Mouse (Mus musculus) liver, embryonic 16.5 days (tissue): ENCODE measurements around the gene U2af1l4. TPM values are rescaled to one million over a fixed set of nuclear protein-coding genes. Genes with fewer than 3 reads are reported as not detected.

Experiments
- ATAC-seq: fragments of 200-750 bp; cut with Nextera tagmentation; 2 replicates; pipeline ENCODE4 v1.8.0; 2017; ENCODE audit warnings: low read depth, mild to moderate bottlenecking, moderate number of reproducible peaks, moderate library complexity
- H3K27ac ChIP-seq: fragments of 300-500 bp; sonication (generic); 2 replicates; pipeline ENCODE4 v1.5.1; 2014; ENCODE audit warnings: mild to moderate bottlenecking, low read length
- H3K27me3 ChIP-seq: fragments of 300-500 bp; sonication (generic); 2 replicates; pipeline ENCODE4 v1.6.1; 2014; ENCODE audit warnings: low read depth, low read length, mixed read lengths; ENCODE audit not compliant: control insufficient read depth, insufficient read depth
- H3K36me3 ChIP-seq: fragments of 300-500 bp; sonication (generic); 2 replicates; pipeline ENCODE4 v1.6.1; 2014; ENCODE audit warnings: mild to moderate bottlenecking; ENCODE audit not compliant: control insufficient read depth, insufficient read depth
- H3K4me1 ChIP-seq: fragments of 300-500 bp; sonication (generic); 2 replicates; pipeline ENCODE4 v1.6.1; 2014; ENCODE audit warnings: low read depth, low read length, mixed read lengths; ENCODE audit not compliant: control insufficient read depth
- H3K4me2 ChIP-seq: fragments of 300-500 bp; sonication (generic); 2 replicates; pipeline ENCODE4 v1.6.1; 2014; ENCODE audit warnings: low read depth, low read length, mixed read lengths
- H3K4me3 ChIP-seq: fragments of 300-500 bp; sonication (generic); 2 replicates; pipeline ENCODE4 v1.5.1; 2014; ENCODE audit warnings: low read depth, mild to moderate bottlenecking, low read length
- H3K9ac ChIP-seq: fragments of 300-500 bp; sonication (generic); 2 replicates; pipeline ENCODE4 v1.6.1; 2014; ENCODE audit warnings: low read depth, low read length
- H3K9me3 ChIP-seq: fragments of 300-500 bp; sonication (generic); replicated peaks from 2 replicates; pipeline ENCODE4 v1.6.1; 2016; ENCODE audit warnings: low read length; ENCODE audit not compliant: control insufficient read depth
- WGBS: fragments of 180-500 bp; shearing (Covaris S2); extraction: QIAGEN DNeasy Blood & Tissue Kit; methylation state at CpG from one replicate; pipeline ENCODE4 v1.1.7; 2014; ENCODE audit not compliant: insufficient replicate concordance; 5-methylcytosine and 5-hydroxymethylcytosine counted together
- polyA plus RNA-seq: library from polyadenylated mRNA; unstranded; fragments of >200 nt; fragmentation: Nextera tagmentation; extraction: Ambion mirVana; gene quantifications from 2 replicates; pipeline ENCODE4 v1.2.1, GENCODE M21; 2015

The U2af1l4 gene
- 31.5 and 32.6 TPM in 2 replicates for polyA plus RNA-seq

DNA sequence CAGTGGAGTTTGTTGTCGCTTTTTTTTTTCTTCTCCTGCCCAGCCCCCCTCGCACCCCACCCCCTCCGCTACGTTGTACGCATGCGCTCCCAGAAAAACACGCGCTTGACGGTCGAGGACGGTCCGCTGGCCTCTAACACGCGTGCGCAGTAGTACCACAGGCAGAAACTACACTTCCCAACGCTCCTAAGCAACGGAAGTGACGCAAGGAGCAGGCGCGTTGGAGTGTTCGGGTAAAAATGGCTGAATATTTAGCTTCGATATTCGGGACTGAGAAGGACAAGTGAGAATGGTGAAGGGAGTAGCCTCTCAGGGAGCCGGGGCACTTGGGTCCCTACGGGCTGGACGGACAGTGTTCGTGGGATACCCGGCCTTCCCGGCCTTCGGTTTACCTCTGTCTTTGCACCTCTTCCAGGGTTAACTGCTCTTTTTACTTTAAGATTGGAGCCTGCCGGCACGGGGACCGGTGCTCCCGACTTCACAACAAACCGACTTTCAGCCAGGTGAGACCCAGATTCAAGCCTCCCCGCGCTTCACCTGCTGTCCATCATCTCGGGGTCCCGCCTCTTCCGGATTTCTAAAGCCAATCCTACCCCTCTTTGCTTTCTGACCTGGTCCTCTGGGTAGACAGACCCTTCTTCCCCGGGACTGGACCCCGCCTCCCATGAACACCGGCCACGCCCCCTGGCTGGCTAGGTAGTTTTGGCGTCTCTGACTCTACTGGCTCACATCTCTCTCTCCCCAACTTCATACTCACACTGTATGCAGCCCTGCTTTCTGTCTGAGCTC lies at the start of gene U2af1l4, which contains the start of the genes Gm49396 and Psenen:
Gene U2af1l4 (plus strand): TSS at position 185 of the 789 bp plus-strand sequence.
Gene Gm49396 (plus strand): TSS at position 228 of the 789 bp plus-strand sequence.
Gene Psenen (minus strand): TSS at position 511 of the 789 bp plus-strand sequence.
- Histone ChIP-seq H3K4me3 (peak within 1 kb of the TSS; percentile 95), H3K27ac (peak within 1 kb of the TSS; percentile 98), H3K36me3 (peaks cover 5% of the 10 kb centered on the region), H3K9me3 (no peaks in the 10 kb centered on the region), H3K27me3 (no peaks in the 10 kb centered on the region), H3K4me2 (peak within 1 kb of the TSS; percentile 73), H3K9ac (peak within 1 kb of the TSS; percentile 90), H3K4me1 (peaks cover 26% of the 10 kb centered on the region)
- ATAC-seq = peak; percentile 82
- under 1% methylated on average over 45 of the region's 45 CpGs for WGBS

DNA sequence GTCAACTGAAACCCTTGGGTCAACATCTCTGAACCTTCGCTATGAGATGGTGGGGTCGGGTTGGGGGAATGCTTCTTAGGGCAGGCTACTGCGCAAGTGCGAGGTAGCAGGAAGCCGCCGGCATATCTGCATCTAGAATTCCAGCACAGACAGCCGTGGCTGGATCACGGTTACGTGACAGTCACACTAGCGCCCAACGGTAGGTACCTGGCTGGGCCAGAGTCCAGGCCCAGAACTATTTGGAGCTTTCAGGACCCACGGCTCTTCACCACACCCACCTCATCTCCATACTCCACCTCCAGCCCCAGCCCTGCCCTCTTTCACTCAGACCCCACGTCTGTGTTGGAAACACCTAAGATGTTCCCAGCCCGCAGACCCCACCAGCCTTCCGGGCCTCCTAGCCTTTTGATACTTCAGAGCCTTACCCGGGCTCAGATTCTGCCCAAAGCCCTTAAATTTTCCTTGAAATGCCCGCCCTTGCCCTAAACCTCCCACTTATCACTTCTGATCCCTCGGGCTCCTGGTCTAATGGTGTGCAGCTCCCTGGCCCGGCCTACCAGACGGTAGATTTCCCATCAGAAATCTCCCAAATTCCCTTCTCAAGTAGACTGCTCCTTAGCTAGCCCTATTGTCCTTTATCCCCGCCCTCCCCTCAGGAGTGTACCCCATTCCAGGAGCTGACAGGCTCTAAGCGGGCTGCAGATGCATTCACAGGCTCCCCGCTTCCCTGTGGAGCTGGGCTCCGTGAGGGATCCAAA lies 47.9 kb upstream of the U2af1l4 start:
- no peak overlapping the region for H3K4me2 ChIP-seq
- no peak overlapping the region for H3K27ac ChIP-seq
- H3K4me3 ChIP-seq = no peak overlapping the region
- ATAC-seq = peak; percentile 65
- no peaks in the 10 kb centered on the region for H3K9me3 ChIP-seq
- no peak overlapping the region for H3K9ac ChIP-seq
- no peaks in the 10 kb centered on the region for H3K36me3 ChIP-seq
- no peaks in the 10 kb centered on the region for H3K4me1 ChIP-seq
- 52% methylated on average over 24 of the region's 24 CpGs for WGBS
- H3K27me3 ChIP-seq = no peaks in the 10 kb centered on the region

DNA sequence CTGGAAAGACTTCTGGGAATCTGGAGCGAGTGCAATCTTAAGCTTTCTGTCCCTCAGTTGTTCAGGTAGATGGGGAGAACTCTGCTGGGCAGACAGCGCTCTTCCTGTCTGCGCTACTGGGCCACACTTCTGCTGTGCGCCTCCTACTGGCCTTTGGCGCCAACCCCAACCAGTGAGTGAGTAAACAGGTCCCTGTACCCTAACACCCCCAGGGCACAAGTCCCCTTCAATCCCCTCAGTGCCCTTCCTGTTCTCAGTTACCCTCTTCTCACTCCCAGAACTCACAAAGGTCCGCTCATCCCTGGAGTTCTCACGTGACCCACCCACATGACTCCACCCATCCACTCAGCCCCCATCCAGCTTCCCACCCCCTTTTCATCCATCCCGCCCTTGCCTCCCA lies 44.8 kb upstream of the U2af1l4 start:
- Histone ChIP-seq H3K4me2 (no peak overlapping the region), H3K9ac (no peak overlapping the region), H3K36me3 (no peaks in the 10 kb centered on the region), H3K9me3 (no peaks in the 10 kb centered on the region), H3K4me1 (no peaks in the 10 kb centered on the region), H3K4me3 (no peak overlapping the region), H3K27ac (no peak overlapping the region), H3K27me3 (no peaks in the 10 kb centered on the region)
- ATAC-seq = no peak
- 37% methylated on average over 8 of the region's 8 CpGs for WGBS

DNA sequence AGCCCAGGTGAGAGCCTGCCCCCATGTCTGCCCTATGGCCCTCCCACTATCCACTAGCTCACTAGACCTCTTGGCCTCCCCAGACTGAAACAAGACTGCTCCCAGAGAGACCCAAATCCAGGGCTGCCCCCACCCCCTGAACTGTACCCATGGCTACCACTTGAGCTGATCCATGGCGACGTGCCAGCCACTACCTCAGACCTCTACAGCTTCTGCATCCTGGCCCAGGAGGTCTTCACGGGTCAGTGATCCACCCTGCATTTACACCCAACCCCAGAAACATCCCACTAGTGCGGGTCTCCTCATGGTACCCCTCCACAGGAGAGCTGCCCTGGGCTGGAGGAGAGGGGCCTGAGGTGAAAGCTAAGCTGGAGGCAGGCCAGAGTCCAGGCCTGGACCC lies 42.7 kb upstream of the U2af1l4 start:
- no peaks in the 10 kb centered on the region for H3K9me3 ChIP-seq
- no peak overlapping the region for H3K4me3 ChIP-seq
- H3K4me2 ChIP-seq = no peak overlapping the region
- H3K9ac ChIP-seq = no peak overlapping the region
- H3K27me3 ChIP-seq = no peaks in the 10 kb centered on the region
- 59% methylated on average over 4 of the region's 4 CpGs for WGBS
- ATAC-seq = no peak
- no peaks in the 10 kb centered on the region for H3K4me1 ChIP-seq
- H3K27ac ChIP-seq = no peak overlapping the region
- H3K36me3 ChIP-seq = no peaks in the 10 kb centered on the region

DNA sequence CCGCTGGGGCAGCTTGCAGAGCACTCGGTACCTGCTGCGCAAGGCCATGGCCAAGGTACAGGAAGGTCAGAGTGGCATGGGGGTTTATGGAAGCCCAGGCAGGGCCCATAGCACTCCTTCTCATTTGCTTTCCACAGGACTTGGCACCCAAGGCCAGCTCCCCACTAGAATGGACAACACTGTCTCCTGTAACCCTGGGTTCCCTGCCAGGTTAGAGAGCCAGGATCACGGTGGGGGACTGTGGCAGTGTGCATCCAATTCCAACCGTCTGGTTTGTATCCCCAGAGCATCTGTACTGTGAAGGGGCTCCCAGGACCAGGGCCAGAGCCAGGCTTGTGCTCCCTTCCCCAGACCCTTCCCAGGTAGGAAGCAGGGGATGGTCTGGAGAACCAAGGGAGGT lies 42.2 kb upstream of the U2af1l4 start:
- Histone ChIP-seq H3K9me3 (no peaks in the 10 kb centered on the region), H3K4me2 (no peak overlapping the region), H3K4me1 (no peaks in the 10 kb centered on the region), H3K4me3 (no peak overlapping the region), H3K9ac (no peak overlapping the region), H3K27me3 (no peaks in the 10 kb centered on the region), H3K36me3 (no peaks in the 10 kb centered on the region), H3K27ac (no peak overlapping the region)
- no peak for ATAC-seq
- 66% methylated on average over 5 of the region's 5 CpGs for WGBS

DNA sequence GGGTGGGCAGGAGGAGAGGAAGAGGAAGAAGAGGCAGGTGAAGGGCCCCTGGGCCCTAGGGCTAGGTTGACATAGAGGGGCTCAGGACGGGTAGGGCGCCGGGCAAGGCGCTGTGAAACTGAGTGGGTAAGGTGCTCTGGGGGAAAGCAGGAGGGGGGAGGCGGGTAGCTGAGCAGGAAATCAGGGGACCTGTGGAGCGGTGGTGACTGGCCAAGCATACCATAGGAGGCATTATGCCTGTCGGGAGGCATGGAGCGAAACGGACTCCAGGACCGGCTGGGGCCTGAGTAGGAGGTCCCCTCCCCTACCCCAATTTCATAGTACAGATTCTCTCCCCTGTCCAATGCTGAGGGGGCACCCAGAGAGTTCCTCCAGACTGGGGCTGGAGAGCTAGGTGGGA lies 40.2 kb upstream of the U2af1l4 start:
- Histone ChIP-seq H3K27ac (no peak overlapping the region), H3K4me1 (no peaks in the 10 kb centered on the region), H3K9me3 (no peaks in the 10 kb centered on the region), H3K36me3 (peaks cover under 1% of the 10 kb centered on the region; the same call in 1 of the 2 replicates), H3K27me3 (no peaks in the 10 kb centered on the region), H3K9ac (no peak overlapping the region), H3K4me3 (no peak overlapping the region), H3K4me2 (no peak overlapping the region)
- ATAC-seq = no peak
- WGBS = 79% methylated on average over 10 of the region's 10 CpGs

DNA sequence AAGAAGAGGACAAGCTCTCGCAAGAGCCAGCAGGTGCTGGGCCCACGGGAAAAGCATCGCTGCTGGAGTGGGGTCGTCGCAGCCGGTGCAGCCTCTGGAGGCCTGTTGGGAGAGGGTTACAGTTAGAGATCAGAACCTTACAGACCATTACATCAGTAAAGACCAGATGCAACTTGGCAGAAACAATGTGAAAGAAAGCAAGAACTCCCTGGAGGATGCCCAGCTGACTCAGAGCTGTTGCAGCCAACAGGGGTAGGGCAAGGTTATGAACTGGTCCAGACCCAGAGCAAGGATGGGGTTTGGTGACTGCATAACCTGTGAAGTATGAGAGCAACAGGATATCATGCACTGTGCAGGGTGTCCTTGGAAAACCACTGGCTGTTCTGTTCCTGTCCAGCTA lies 38.6 kb upstream of the U2af1l4 start:
- ATAC-seq = no peak
- Histone ChIP-seq H3K27ac (no peak overlapping the region), H3K27me3 (no peaks in the 10 kb centered on the region), H3K4me3 (no peak overlapping the region), H3K9me3 (no peaks in the 10 kb centered on the region), H3K4me1 (no peaks in the 10 kb centered on the region), H3K9ac (no peak overlapping the region), H3K4me2 (no peak overlapping the region), H3K36me3 (peaks cover 3% of the 10 kb centered on the region; the same call in 1 of the 2 replicates)
- 80% methylated on average over 6 of the region's 6 CpGs for WGBS

DNA sequence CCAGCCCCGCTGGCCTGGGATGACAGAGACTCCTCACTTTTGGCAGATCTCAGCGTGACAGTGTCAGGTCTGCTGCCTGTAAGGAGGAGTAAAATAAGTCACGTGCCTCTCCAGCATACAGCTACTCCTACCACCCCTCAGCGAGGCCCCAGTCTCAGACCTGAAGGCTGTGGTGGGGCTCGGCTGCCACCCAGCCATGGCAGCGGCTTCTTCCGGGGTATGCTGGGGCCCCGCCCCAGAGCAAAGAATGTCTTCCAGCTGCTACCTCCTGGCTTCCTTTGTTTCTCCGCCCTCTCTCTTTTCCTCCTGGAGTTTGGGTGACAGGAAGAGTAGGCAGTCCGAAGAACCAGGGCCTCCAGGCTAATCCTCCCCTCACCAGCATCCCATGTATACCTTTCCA lies 37.1 kb upstream of the U2af1l4 start:
- peaks cover 3% of the 10 kb centered on the region for H3K36me3 ChIP-seq
- H3K9ac ChIP-seq = no peak overlapping the region
- H3K27ac ChIP-seq = no peak overlapping the region
- H3K4me1 ChIP-seq = no peaks in the 10 kb centered on the region
- H3K4me3 ChIP-seq = no peak overlapping the region
- H3K9me3 ChIP-seq = no peaks in the 10 kb centered on the region
- H3K4me2 ChIP-seq = no peak overlapping the region
- WGBS = 53% methylated on average over 10 of the region's 10 CpGs
- no peaks in the 10 kb centered on the region for H3K27me3 ChIP-seq
- no peak for ATAC-seq

DNA sequence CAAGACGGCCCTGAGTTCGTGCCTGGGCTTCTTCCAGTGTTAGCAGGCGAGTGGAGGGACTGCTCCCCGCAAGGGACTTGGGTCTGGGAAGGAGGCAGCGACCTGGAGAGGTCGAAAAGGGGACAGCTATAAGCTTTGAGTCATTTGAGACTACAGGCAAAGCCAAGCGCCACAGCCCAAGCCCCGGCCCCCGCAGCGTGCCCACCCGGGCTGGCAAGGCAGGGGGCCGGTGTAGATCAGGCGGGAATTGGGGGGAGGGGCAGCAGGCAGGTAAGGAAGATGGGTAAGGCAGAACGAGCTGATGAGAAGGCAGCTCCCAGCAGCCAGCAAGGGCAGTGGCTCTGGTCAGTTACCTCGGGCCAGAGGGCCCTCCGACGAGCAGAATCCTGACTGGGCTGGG lies 36.7 kb upstream of the U2af1l4 start:
- H3K27me3 ChIP-seq = no peaks in the 10 kb centered on the region
- H3K4me2 ChIP-seq = no peak overlapping the region
- no peak overlapping the region for H3K4me3 ChIP-seq
- WGBS = 66% methylated on average over 17 of the region's 17 CpGs
- H3K36me3 ChIP-seq = peaks cover 4% of the 10 kb centered on the region
- no peaks in the 10 kb centered on the region for H3K4me1 ChIP-seq
- H3K9ac ChIP-seq = no peak overlapping the region
- no peaks in the 10 kb centered on the region for H3K9me3 ChIP-seq
- H3K27ac ChIP-seq = no peak overlapping the region
- no peak for ATAC-seq
